Mouse (Mus musculus) heart, adult 18-20 months (tissue): Measurements from ENCODE around the gene Cd22. TPM values are rescaled to one million over a fixed set of nuclear protein-coding genes. Genes with fewer than 3 reads are reported as not detected.
"Not testable (repeated sequence)": the region's sequence is repeated elsewhere in the genome, so short reads cannot be mapped to it uniquely, and the experiment has no call there.

Source experiments
- DNase-seq, 2 experiments: peaks; one replicate each; pipeline ENCODE4 v3.0.0; 2021 to 2022; ENCODE audit warnings: mixed read lengths in 1 of 2
- long read RNA-seq, 2 experiments: library from polyadenylated mRNA; stranded (forward); transcript quantifications; one replicate each; pipeline ENCODE4 v2.0.0; 2021
- total RNA-seq, 2 experiments: library from RNA; stranded (reverse); gene quantifications; 2 replicates each; pipeline ENCODE4 v1.2.3; 2021

Cd22 gene
- total RNA-seq = 1 to 10 TPM in 1 of 2 experiments, under 1 TPM in 1; 0.35 to 6.6 TPM
- long read RNA-seq, experiment 1 = 0 reads
- long read RNA-seq, experiment 2, partial matches to known transcripts = 0 of 1 reads
- long read RNA-seq, experiment 2, other reads (novel, unspliced or antisense) = 1 of 1 reads

GRCm38 (mm10) chr7:30880176-30880575, at the start of gene Cd22:
Gene Cd22, minus strand, starts transcription at chr7:30880342.
- DNase-seq = no peak

DNA sequence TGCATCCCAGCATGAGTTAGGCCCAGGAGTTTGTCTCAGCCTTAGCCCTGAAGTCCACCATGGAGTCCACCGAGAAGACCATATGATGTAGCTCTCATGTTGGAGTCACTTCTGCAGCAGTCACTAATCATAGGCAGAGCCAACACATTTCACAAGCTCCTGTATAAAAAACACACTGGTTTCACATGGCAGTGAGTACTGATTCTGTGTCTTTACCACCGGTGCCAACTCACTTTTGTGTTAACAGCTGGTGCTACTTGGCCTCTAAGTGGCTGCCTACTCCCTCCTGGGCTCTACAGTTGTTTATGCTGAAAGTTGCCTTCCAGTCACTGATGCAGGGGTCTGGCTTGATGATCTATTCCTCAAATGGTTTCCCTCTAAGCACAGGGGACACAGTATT, 44.4 kb upstream of the Cd22 start, which contains the start of gene Hamp2:
TSS of gene Hamp2 (minus strand) at position 101 of the 400 bp plus-strand sequence.
- DNase-seq = not testable (repeated sequence)

GRCm38 (mm10) chr7:30924071-30924470, 43.9 kb upstream of the Cd22 start:
- DNase-seq = peak; percentile 12 to 14

DNA sequence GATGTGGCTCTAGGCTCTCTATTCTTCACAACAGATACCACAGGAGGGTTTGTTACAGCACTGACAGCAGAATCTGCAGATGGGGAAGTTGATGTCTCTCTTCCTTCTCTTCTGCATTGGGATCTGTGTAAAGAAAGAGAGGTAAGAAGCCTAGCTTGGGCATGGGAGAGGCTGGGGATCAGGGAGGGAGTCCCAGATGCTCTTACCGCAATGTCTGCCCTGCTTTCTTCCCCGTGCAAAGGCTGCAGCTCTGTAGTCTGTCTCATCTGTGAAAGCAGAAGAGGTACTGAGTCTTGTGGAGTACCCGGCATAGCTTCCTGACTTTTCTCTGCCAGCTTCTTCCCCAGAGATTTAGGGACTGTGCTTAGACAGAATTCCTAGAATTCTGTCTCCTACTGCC, 42.3 kb upstream of the Cd22 start:
- DNase-seq = not testable (repeated sequence)

DNA sequence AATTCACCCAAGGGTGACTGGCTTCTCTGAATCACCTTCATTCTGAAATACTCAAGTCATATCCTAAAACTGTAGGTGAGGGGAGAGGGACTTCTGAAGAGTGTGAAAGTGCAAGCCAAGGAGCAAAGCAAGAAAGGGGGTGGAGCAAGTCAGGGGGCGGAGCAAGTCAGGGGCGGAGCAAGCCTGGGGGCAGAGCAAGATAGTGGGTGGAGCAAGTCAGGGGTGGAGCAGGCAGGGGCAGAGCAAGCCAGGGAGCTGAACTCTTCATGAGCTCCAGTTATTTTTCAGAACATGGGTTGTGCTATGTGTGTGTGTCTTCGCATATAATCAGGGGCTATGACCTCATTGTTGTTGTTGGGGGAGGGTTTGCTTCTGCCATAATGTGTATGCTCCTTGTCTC, 40.1 kb upstream of the Cd22 start:
- no peak for DNase-seq

- DNase-seq = no peak
Observed at GRCm38 (mm10) chr7:30917219-30917618, 37.1 kb upstream of the Cd22 start.

DNA sequence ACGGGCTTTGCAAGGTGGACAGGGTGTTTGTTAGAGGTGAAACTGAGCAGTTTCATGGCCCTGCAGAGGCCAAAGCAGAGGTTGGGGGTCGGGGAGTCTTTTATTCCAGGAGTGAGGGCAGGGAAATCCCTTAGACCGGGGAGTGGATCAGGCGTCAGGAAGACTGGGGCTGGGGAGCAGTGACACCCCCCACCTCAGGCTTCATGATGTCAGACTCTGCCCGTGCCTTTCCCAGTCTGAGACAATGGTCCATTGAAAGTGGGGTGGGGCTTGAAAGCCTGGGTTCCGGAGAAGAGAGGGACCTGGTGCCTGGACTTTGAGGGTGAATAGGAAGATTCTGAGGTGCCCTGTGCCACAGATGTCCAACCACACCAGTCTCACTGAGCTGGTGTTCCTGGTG, 36.6 kb upstream of the Cd22 start:
- DNase-seq = no peak

GRCm38 (mm10) chr7:30914732-30915131, 34.6 kb upstream of the Cd22 start, which contains the start of gene Mag:
Gene Mag, minus strand, starts transcription at chr7:30914873.
- DNase-seq = no peak

- DNase-seq = no peak
Observed at GRCm38 (mm10) chr7:30909773-30910172, 29.6 kb upstream of the Cd22 start.

DNA sequence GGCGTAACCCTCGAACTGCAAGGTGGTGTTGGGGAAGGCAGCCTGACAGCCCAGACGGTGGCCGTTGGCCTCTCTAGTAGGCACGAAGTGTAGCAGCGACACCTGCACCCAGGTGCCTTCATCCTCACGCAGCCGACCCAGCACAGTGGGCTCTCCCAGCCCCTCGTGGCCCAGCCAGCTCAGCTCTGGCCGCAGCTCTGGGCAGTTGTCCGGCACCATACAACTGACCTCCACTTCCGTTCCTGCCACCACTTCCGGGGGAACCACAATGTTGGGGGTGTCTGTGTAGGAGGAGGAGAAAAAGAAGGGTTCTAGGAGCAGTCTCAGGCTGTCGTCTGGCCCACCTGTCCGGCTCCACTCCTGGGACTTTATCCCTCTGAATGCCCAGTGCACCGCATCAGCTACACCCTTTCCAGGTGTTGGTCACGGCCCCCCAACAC, 28.9 kb upstream of the Cd22 start:
- no peak for DNase-seq

- no peak for DNase-seq
Observed at GRCm38 (mm10) chr7:30908277-30908991, 28.3 kb upstream of the Cd22 start.

- DNase-seq = no peak
Observed at GRCm38 (mm10) chr7:30904042-30904441, 23.9 kb upstream of the Cd22 start.

- no peak for DNase-seq
Observed at GRCm38 (mm10) chr7:30895217-30895616, 15.1 kb upstream of the Cd22 start.

- DNase-seq = no peak
Observed at GRCm38 (mm10) chr7:30892515-30892914, 12.4 kb upstream of the Cd22 start.

GRCm38 (mm10) chr7:30891746-30892145, 11.6 kb upstream of the Cd22 start:
- no peak for DNase-seq

DNA sequence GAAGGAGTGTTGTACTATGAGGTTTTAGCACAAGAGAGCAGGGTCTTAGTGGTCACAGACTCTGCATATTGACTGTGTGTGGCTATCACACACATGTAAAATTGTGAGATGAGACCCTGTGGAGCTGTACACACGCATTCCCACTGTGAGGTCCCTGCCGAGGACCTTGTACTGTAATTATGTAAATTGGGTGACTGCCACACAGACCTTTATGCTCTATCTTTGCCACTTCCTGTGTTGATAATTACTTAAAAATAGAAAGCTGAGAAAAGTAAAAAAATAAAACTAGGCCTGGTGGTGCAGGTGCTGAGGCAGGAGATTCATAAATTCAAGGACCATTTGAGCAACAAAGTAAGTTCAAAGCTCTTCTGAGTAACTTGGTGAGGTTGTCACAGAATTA, 10.5 kb upstream of the Cd22 start:
- DNase-seq = no peak

- no peak for DNase-seq
Observed at GRCm38 (mm10) chr7:30888786-30889185, 8.6 kb upstream of the Cd22 start.

GRCm38 (mm10) chr7:30887568-30888188, 7.5 kb upstream of the Cd22 start:
- peak in 1 of 2 experiments; percentile 36 for DNase-seq

DNA sequence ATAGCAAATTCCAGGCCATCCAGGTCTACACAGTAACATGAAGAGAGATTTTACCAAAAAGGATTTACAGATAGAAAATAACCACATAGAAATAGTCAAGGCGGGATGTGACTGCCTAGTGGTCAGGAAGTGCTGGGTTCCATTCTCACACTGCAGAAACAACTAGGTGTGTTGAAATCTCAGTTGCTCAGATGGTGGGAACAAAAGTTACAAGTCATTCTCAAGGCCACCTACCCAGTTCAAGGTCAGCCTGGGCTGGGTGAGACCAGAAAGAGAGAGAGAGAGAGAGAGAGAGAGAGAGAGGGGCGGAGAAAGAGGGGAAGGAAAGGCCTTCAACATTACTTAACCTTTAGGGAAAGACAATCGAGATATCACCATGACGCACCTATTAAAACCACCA, 6.7 kb upstream of the Cd22 start:
- DNase-seq = no peak

DNA sequence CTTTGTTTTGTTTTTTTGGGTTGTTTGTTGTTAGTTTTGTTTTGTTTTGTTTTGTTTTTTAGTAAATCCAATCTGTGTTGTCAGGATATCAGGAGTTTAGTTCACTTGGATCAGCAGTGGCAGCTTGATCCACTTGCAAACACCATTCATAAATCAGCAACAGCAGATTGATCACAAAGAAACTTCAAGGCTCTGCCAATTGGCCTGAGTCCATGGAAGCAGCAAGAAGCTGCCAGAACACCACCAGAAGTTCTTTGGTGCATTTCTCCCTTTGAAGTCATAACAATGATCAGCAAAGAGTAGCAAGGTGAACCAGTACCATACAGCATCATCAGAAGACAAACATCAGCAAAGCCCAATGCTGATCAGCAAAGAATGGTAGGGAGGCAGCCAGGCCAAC, 3.9 kb upstream of the Cd22 start:
- DNase-seq = no peak

GRCm38 (mm10) chr7:30881367-30881766, 1.2 kb upstream of the Cd22 start:
- no peak for DNase-seq

GRCm38 (mm10) chr7:30878950-30879349, 1.2 kb downstream of the Cd22 start:
- DNase-seq = no peak

DNA sequence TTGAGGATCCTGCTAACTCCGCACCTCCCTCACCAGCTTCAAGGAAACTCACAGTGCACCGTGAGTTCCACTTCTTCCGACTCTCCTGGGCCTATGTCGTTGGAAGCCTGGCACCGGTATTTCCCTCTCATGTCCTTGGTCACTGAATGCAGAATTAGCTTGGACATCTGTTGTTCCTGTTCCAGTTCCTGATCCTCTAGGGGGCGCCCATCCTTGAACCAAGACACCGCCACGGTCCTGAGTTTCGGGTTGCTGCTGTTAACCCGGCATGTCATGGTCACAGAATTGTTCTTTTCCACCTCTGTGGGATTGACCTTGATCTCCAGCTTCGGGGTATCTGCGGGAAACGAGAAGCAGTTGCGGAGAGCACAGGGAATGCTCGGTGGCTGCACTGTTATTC, 7.1 kb downstream of the Cd22 start:
- peak; percentile 69 to 85 for DNase-seq

DNA sequence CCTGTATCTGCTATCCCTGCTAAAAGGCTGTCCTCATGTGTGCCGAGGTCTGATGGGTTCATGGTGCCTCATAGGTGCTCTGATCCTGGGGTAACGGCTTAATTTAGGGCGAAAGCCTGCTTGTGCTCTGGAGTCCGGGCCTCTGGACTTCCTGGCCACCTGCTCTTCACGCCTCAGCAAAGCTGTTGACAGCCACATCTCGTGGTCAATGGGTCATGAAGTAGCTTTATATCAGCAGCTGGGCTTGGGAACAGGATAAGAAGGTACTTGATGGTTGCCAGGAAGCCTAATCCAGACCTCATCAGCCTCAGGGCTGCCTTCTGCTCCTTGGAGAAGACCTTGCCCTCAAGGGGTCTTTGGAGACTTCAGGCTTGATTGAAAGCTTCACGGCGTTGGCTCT, 16.8 kb downstream of the Cd22 start:
- DNase-seq = peak in 1 of 2 experiments; percentile 21
